Mouse (Mus musculus): ENCODE data around the gene Traf4. TPM values are rescaled to one million over a fixed set of nuclear protein-coding genes. Genes with fewer than 3 reads are reported as not detected.
A peak's percentile ranks its signal among the peaks of the same experiment; 100 is the strongest.

Gene Traf4
- polyA plus RNA-seq, 1 experiment = not detected

DNA sequence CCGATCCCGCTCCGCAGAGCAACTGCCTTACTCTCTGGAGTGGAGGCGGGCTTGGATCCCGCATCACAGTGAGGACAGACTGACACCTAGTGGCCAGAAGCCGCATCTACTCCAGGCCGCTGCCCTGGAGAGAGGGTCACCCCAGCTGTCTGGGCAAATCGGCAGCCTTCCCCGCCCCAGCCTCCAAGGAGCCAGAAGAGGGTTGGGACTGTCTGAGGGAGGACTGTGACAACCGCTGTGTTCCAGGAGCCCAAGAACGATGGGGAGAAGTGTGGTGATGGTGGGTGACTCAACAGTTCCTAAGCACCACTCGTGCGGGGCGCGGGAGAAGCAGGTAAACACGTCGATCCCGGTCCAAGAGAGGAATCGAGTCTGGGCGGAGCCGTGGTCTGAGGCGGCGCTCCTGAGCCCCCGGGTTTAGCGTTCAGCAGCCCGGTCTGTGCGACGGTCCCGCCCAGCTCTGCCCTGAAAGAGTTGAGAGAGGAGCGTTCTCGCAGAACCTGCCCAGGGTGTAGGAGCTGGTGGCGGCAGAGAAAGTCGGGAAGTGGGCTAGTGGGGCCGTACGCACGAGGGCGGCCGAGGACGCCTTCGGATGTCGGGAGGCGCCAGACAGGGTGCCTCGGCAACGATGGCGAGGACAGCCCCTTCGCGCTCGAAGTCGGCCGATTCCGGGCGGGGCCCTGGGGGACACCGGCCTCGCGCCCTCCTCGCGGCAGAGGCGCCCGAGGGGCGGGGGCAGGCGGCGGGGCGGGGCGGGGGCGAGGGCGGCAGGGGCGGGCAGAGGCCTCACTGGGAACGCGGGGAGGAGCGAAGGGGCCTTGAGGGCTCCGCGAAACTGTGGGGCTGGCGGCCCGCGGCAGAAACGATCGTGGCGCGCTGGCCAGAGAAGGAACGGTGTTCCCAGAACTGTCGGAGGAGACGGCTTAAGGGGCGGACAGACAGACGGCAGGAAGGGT, 12.8 kb upstream of the Traf4 start:
- peak overlapping the region; percentile 50; the same call in 1 of the 2 replicates for H3K27ac ChIP-seq (ENCODE audit: insufficient read depth, low read depth, low read length)
- WGBS = 1% methylated on average over 68 of the region's 84 CpGs
- no peak for TF ChIP-seq POLR2A (IDR thresholded peaks at IDR 0.05; ENCODE audit: insufficient read depth, low read depth, low read length)
- TF ChIP-seq CTCF (IDR thresholded peaks at IDR 0.05; ENCODE audit: insufficient read depth, low read depth, low read length) = peak; percentile 92
- peak overlapping the region; percentile 58 for H3K4me3 ChIP-seq (ENCODE audit: insufficient read depth, low read depth, low read length)
- H3K4me1 ChIP-seq (ENCODE audit: control insufficient read depth, insufficient read depth, low read length) = peaks cover 24% of the 10 kb centered on the region

DNA sequence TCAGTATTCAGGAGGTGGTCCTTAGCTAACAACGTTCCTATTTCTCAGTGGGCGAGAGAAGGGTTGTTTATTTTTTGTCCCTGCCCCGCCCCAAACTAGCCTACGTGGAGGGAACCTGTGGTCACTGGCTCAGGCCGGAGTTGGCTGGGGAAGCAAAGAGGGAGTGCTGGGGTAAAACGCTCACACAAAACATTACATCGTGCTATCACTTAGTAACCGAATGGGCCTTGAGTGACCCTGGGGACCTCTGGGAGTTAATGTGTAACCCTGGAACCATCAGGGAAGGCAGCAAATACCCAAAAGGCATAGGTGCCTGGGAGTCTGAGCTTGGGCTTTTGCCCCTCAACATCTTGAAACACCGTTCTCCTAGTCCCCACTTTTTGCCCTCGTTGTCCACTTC, 12.0 kb upstream of the Traf4 start:
- TF ChIP-seq CTCF (IDR thresholded peaks at IDR 0.05; ENCODE audit: insufficient read depth, low read depth, low read length) (no peak), POLR2A (IDR thresholded peaks at IDR 0.05; ENCODE audit: insufficient read depth, low read depth, low read length) (no peak)
- 4% methylated on average over 10 of the region's 10 CpGs for WGBS
- H3K4me3 ChIP-seq (ENCODE audit: insufficient read depth, low read depth, low read length) = peak overlapping the region; percentile 6; the same call in 1 of the 2 replicates
- peaks cover 24% of the 10 kb centered on the region for H3K4me1 ChIP-seq (ENCODE audit: control insufficient read depth, insufficient read depth, low read length)
- no peak overlapping the region for H3K27ac ChIP-seq (ENCODE audit: insufficient read depth, low read depth, low read length)

DNA sequence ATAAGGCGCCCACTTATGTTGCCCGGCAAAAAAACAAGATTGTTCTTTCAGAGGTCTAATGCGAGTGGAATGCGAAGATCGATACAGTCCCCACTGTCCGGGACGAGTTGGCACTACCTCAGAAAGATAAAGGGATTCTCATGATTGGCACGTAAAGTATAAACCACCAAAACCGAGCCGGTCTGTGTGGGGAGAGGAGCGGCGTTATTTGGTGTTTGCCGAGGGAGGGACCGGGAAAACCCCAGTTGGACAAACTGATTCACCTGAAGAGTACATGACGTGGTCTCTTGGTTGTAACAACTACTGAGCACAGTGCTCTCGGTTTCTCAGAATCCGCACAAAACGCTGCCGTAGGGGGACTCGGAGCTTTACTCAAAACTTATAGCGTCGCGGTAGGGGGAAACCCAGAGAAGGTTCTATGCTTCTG, 11.5 kb upstream of the Traf4 start:
- H3K27ac ChIP-seq (ENCODE audit: insufficient read depth, low read depth, low read length) = no peak overlapping the region
- TF ChIP-seq POLR2A (IDR thresholded peaks at IDR 0.05; ENCODE audit: insufficient read depth, low read depth, low read length) (no peak), CTCF (IDR thresholded peaks at IDR 0.05; ENCODE audit: insufficient read depth, low read depth, low read length) (no peak)
- H3K4me3 ChIP-seq (ENCODE audit: insufficient read depth, low read depth, low read length) = peak overlapping the region; percentile 82
- peaks cover 24% of the 10 kb centered on the region for H3K4me1 ChIP-seq (ENCODE audit: control insufficient read depth, insufficient read depth, low read length)
- WGBS = 2% methylated on average over 23 of the region's 23 CpGs

DNA sequence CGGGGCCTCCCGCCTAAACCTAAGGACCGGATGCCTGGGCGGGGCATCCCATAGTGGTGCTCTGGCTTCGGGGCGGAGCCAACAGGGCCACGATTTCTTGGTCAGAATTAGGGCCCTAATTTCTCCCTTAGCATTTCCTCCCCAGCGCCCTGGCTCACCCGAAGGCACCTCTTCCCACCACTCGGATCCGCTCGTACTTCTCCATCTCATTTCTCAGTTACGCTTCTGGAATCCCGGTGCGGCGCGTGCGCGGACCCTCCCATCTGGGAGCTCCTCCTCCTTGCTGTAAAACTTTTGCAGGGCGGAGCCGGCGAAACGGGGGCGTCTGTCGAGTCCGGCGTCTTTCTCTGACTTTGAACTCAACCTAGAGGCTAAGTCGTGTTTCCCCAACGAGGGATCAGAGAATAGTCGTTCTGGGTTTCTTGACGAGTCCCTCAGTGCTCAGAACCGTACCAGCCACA, 11.0 kb upstream of the Traf4 start, which contains the start of the genes Nek8 and Tlcd1:
TSS of gene Nek8 (minus strand) at position 274 of the 461 bp plus-strand sequence.
TSS of gene Tlcd1 (plus strand) at position 310 of the 461 bp plus-strand sequence.
- under 1% methylated on average over 32 of the region's 32 CpGs for WGBS
- H3K27ac ChIP-seq (ENCODE audit: insufficient read depth, low read depth, low read length) = no peak within 1 kb of the TSS

DNA sequence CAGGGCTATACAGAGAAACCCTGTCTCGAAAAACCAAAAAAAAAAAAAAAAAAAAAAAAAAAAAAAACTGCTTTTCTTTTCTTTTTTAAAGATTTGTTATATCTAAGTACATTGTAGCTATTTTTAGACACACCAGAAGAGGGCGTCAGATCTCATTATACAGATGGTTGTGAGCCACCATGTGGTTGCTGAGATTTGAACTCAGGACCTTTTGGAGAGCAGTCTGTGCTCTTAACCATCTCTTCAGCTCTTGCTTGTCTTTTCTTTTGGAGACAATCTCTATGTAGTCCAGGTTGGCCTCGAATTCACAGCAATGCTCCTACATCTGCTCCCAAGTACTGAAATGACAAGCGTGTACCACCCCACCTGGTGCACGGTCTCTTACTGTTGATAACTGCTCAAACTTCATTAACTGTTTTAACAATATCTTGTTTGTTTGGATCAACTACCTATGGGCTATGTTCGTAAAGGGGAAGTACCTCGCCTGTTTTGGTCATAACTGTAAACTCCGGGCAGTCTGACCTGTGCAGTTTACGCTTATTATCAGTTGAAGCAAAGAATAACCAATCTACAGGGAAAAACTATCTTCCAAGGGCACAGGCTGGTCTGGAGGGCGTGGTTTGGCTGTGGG, 10.5 kb upstream of the Traf4 start:
- no peak for TF ChIP-seq CTCF (IDR thresholded peaks at IDR 0.05; ENCODE audit: insufficient read depth, low read depth, low read length)
- no peak for TF ChIP-seq POLR2A (IDR thresholded peaks at IDR 0.05; ENCODE audit: insufficient read depth, low read depth, low read length)
- peak overlapping the region; percentile 82 for H3K4me3 ChIP-seq (ENCODE audit: insufficient read depth, low read depth, low read length)
- H3K4me1 ChIP-seq (ENCODE audit: control insufficient read depth, insufficient read depth, low read length) = peaks cover 24% of the 10 kb centered on the region
- H3K27ac ChIP-seq (ENCODE audit: insufficient read depth, low read depth, low read length) = no peak overlapping the region
- 6% methylated on average over 10 of the region's 10 CpGs for WGBS

More for the DNA sequence above, 11.0 kb upstream of the Traf4 start, which contains the start of the genes Nek8 and Tlcd1:
- Histone ChIP-seq H3K4me3 (ENCODE audit: insufficient read depth, low read depth, low read length) (peak within 1 kb of the TSS; percentile 82), H3K4me1 (ENCODE audit: control insufficient read depth, insufficient read depth, low read length) (peaks cover 24% of the 10 kb centered on the region)
- no peak for TF ChIP-seq CTCF (IDR thresholded peaks at IDR 0.05; ENCODE audit: insufficient read depth, low read depth, low read length)
- TF ChIP-seq POLR2A (IDR thresholded peaks at IDR 0.05; ENCODE audit: insufficient read depth, low read depth, low read length) = no peak

DNA sequence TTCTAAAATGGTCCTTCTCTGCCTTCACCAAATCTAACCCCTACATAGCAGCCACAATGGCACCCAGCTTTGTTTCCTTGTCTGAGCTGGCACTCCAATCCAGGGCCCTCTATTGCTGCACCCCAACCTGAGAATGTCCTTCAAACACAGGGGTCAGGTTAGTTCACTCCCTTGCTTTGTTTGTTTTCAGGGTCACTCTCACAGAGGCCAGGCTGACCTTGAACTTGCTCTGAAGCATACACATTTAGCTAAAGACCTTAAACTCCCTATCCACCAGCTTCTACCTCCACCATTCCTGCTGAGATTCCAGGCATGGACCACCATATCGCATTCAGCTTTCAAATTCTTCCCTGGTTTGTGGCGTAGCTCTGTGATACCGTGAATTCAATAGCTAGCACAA, 9.1 kb upstream of the Traf4 start:
- 94% methylated on average over 3 of the region's 3 CpGs for WGBS
- no peak for TF ChIP-seq CTCF (IDR thresholded peaks at IDR 0.05; ENCODE audit: insufficient read depth, low read depth, low read length)
- no peak for TF ChIP-seq POLR2A (IDR thresholded peaks at IDR 0.05; ENCODE audit: insufficient read depth, low read depth, low read length)
- Histone ChIP-seq H3K4me1 (ENCODE audit: control insufficient read depth, insufficient read depth, low read length) (peaks cover 24% of the 10 kb centered on the region), H3K4me3 (ENCODE audit: insufficient read depth, low read depth, low read length) (no peak overlapping the region), H3K27ac (ENCODE audit: insufficient read depth, low read depth, low read length) (no peak overlapping the region)

DNA sequence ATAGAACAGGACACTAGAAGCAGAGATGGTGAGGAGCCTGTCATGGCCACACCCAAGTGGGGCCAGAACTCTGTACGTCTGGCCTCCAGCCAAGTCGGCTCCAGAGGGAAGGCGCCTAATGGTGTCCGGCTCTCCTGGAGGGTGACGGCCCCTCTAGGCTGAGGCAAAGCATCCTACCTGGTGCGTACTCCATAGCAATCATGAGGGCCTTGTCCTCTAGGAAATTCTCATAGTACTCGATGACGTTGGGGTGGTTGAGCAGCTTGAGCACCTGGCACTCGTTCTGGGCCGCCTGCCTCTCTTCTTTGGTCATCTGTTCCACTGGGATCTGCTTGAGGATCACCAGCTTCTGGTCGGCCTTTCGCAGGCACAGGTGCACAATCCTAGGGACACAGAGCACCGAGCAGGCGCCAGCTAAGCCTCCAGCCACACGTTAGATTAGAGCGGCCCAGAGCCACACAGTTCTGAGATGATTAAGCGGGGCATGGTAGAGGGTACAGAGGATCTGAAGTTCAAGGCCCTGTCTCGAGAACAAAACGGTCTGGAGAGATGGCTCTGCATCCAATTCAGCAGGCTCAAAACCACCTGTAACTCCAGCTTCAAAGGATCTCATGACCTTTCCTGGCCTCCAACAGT, 7.5 kb upstream of the Traf4 start:
- WGBS = 89% methylated on average over 19 of the region's 19 CpGs
- TF ChIP-seq CTCF (IDR thresholded peaks at IDR 0.05; ENCODE audit: insufficient read depth, low read depth, low read length) = no peak
- TF ChIP-seq POLR2A (IDR thresholded peaks at IDR 0.05; ENCODE audit: insufficient read depth, low read depth, low read length) = no peak
- H3K27ac ChIP-seq (ENCODE audit: insufficient read depth, low read depth, low read length) = no peak overlapping the region
- peaks cover 12% of the 10 kb centered on the region for H3K4me1 ChIP-seq (ENCODE audit: control insufficient read depth, insufficient read depth, low read length)
- no peak overlapping the region for H3K4me3 ChIP-seq (ENCODE audit: insufficient read depth, low read depth, low read length)

DNA sequence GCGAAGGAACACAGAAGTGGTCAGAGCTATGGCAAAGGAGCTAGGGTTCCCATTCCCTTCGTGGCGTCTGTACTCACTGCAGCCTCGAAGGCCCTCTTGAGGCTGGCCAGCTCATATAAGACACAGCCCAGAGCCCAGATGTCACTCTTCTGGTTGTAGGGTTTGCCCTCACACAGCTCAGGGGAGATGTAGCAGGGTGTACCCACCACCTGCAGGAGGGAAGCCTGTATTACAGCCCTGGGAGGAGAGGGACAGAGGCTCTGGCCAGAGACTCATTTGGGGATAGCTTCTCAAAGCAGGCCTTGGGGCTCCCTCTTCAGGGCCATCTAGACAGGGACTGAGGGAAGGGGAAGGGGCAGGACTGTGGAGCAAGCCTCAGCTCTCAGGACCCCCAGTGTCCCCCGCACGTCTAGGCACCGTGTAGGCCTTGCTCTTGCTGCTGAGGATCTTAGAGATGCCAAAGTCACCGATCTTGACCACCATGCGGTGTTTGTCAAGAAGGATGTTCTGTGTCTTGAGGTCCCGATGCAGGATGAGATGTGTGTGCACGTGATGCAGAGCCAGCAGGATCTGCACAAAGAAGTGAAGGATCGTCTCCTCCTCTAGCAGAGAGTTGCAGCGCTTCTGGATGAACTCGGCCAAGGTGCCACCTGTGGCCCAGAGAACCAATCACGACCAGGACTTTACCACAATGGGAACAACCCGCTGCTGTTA, 6.8 kb upstream of the Traf4 start:
- WGBS = 85% methylated on average over 16 of the region's 16 CpGs
- TF ChIP-seq CTCF (IDR thresholded peaks at IDR 0.05; ENCODE audit: insufficient read depth, low read depth, low read length) (no peak), POLR2A (IDR thresholded peaks at IDR 0.05; ENCODE audit: insufficient read depth, low read depth, low read length) (no peak)
- Histone ChIP-seq H3K4me1 (ENCODE audit: control insufficient read depth, insufficient read depth, low read length) (peaks cover 7% of the 10 kb centered on the region; the same call in 1 of the 2 replicates), H3K4me3 (ENCODE audit: insufficient read depth, low read depth, low read length) (no peak overlapping the region), H3K27ac (ENCODE audit: insufficient read depth, low read depth, low read length) (no peak overlapping the region)
